Mouse (Mus musculus): ENCODE data around the gene Tnfsf12.

Tnfsf12 gene

DNA sequence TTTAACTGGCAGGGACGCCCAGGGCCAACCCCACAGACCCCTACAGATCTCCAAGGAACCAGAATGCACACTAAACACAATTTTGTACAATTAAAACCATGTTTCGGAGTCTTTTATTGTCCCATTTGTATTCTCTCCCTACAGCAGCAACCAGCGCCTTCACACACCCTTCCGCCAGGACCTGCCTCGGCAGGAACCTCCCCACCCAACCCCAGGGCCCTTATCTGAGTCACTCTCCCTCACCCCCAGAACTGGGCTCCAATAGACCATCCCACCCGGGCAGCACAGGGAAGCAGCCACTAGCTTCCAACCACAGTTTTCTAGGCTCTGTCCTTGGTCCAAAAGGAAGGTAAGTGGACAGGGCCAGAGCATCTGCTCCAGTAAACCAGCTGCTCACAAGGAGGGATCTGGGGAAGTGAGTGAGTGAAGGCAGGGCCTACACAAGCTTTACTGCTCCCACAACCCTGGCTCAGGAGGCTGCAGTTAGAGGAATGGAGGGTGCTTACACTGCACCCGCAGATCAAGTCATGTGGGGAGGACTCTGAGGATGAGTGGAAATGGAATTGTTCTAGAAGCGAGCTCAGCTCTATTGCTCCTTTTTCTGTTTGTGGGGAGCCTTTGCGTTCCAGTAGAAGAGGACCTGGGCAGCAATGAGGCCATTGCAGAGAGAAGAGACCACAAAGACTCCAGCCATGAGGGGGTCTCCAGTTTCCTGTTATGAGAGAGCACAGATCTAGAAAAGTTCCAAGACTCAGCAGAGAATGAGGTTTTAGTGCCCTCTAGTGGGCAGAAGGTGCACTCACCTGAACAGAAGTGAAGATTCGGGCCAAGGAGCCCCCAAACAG lies 38.8 kb downstream of the Tnfsf12 start:
- DNase-seq (ENCODE audit: extremely low spot score, low read depth, low spot score): peak; percentile 77

DNA sequence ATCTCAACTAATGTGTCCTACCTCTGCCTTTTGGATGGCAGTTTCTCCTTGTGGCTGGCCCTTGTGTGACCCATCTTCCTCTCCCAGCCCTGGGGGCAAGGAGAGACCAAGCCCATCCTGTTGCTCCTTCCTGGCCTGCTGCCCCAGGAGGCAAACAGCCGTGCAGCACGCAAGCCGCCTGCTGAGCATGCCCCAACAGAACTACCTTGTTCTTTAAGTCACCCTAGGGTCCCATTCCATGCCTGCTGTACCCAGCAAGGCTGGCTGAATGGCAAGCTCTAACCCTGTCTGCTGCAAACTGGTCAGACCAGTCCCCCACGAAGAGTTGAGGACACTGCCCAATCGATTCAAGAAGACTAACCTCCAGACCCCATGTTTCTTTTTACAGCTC lies 39.6 kb downstream of the Tnfsf12 start:
- DNase-seq (ENCODE audit: extremely low spot score, low read depth, low spot score): no peak

DNA sequence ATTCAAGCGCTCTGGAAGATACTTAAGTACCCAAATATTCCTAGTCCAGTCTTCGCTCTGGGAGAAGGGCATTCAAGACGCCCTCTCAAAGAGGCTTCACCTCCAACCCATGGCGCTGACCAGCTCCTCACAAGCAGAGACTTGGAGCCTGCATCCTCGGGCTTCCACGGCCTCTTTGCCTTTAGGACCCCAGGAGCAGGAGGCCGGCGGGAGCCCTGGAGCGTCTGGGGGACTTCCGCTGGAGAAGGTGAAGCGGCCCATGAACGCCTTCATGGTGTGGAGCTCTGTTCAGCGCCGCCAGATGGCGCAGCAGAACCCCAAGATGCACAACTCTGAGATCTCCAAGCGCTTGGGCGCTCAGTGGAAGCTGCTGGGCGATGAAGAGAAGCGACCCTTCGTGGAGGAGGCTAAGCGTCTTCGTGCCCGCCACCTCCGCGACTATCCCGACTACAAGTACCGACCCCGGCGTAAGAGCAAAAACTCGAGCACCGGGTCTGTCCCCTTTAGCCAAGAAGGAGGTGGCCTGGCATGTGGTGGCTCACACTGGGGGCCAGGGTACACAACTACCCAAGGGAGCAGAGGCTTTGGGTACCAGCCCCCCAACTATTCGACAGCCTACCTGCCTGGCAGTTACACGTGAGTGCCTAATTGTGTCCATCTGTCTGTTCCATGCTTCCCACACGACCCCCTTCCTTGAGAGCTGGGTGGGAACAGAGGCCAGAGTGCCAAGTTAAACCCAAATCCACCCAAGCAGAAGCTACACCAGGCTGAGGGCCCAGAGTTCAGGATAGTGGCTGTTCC lies 40.2 kb downstream of the Tnfsf12 start, which contains the start of gene Sox15:
Gene Sox15 (plus strand): TSS at position 51 of the 801 bp plus-strand sequence.
- peak; percentile 72 for DNase-seq (ENCODE audit: extremely low spot score, low read depth, low spot score)

DNA sequence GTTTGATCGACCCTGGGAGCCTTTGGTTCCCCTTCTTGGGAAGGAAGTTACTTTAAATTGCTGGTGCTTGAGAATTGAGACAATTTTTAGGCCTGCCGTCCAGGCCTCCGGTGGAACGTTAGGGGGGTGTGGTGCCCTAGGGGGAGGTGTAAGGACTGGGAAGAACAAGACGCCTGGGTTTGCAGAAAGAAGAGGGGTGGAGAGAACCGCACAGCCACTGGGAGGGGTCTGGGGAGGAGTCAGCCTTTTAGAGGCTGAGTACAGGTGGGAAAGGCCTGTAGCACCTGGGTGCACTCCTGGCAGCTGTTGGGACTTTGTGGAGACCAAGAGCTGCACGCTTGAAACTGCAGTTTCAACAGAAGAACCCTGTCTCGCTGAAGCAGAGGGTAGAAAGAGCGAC lies 40.9 kb downstream of the Tnfsf12 start:
- no peak for DNase-seq (ENCODE audit: extremely low spot score, low read depth, low spot score)

DNA sequence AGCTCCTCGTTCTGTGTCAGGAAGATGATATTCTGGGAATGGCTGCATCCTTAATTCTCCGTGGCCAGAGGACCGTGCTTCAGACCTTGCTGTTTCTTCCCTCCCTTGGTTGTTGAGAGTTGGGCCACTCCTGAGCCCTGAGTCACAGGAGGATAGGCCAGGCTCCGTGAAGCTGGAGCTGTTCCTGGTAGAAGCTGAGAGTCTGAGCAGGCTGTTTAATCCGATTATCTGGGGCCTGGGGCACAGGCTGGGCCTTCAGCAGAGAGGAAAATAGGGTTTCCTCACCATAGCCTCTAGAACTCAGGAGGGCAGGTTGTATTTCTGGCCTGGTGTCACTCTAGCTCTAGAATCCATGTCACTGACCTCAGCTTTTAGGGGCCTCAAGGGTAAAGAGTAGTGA lies 42.2 kb downstream of the Tnfsf12 start:
- DNase-seq (ENCODE audit: extremely low spot score, low read depth, low spot score): no peak

DNA sequence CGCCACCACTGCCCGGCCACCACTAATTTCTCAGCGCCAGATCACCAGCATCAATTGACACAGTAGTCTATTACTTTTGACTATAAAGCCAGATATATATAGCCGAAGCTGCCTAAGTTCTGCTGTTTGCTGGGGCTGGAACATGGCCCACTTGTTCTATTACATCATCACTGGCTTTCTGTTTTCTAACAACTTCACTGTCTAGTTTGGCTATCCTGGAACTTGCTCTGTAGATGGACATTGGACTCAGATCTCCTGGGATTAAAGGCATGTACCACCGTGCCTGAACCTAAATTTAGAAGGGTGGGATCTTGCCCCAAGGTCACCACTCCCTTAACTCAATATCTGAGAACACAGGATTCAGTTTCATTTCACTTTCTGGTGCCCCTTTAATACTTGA lies 49.8 kb downstream of the Tnfsf12 start:
- no peak for DNase-seq (ENCODE audit: extremely low spot score, low read depth, low spot score)
